Mouse (Mus musculus) heart, adult 2 months (tissue): ENCODE results near the gene Sdsl. TPM values are rescaled to one million over a fixed set of nuclear protein-coding genes. Genes with fewer than 3 reads are reported as not detected.

ENCODE experiments used
- DNase-seq, 2 experiments: peaks; one replicate each; pipeline ENCODE4 v3.0.0; 2021
- H3K27ac ChIP-seq: fragments of 200-600 bp; 2 replicates; pipeline ENCODE4 v1.8.1; 2022
- H3K27me3 ChIP-seq: fragments of 200-500 bp; 2 replicates; pipeline ENCODE4 v1.6.1; 2012; ENCODE audit warnings: mild to moderate bottlenecking, low read length, inconsistent platforms, mixed read lengths; ENCODE audit not compliant: control insufficient read depth, insufficient read depth
- H3K36me3 ChIP-seq: fragments of 200-500 bp; 2 replicates; pipeline ENCODE4 v1.6.1; 2012; ENCODE audit warnings: low read length, inconsistent platforms; ENCODE audit not compliant: control insufficient read depth, insufficient read depth
- H3K4me1 ChIP-seq: fragments of 200-500 bp; 2 replicates; pipeline ENCODE4 v1.6.1; 2011; ENCODE audit warnings: low read length; ENCODE audit not compliant: control insufficient read depth, insufficient read depth
- H3K4me3 ChIP-seq: fragments of 200-600 bp; 2 replicates; pipeline ENCODE4 v1.8.1; 2022
- H3K79me2 ChIP-seq: fragments of 200-500 bp; replicated peaks from 2 replicates; pipeline ENCODE4 v1.6.1; 2012; ENCODE audit warnings: mild to moderate bottlenecking, inconsistent platforms, low read length, moderate library complexity, mixed read lengths; ENCODE audit not compliant: control insufficient read depth, insufficient read depth
- H3K9ac ChIP-seq: fragments of 200-500 bp; 2 replicates; pipeline ENCODE4 v1.6.1; 2012; ENCODE audit warnings: low read depth, mild to moderate bottlenecking, control low read depth, inconsistent platforms, low read length, mixed read lengths
- CTCF ChIP-seq: fragments of 200-600 bp; IDR thresholded peaks from 2 replicates; pipeline ENCODE4 v1.8.1; 2022; ENCODE audit warnings: antibody characterized with exemption, mild to moderate bottlenecking, moderate library complexity
- EP300 ChIP-seq: fragments of 200-500 bp; IDR thresholded peaks from 2 replicates; pipeline ENCODE4 v1.6.1; 2011; ENCODE audit warnings: low read depth, low read length, control low read depth; ENCODE audit not compliant: insufficient read depth
- POLR2A ChIP-seq: fragments of 200-500 bp; IDR thresholded peaks from 2 replicates; pipeline ENCODE4 v1.6.1; 2011; ENCODE audit warnings: mild to moderate bottlenecking, low read depth, low read length, control low read depth; ENCODE audit not compliant: insufficient read depth
- WGBS: fragments of 180-500 bp; shearing (Covaris S2); methylation state at CpG from one replicate; pipeline ENCODE4 v1.1.7; 2018; 5-methylcytosine and 5-hydroxymethylcytosine counted together
- intact Hi-C: fragments of 180-260 bp; cut with DNase I; formaldehyde crosslinking; loops from one replicate; pipeline ENCODE4 v1.15.1; 2025
- polyA plus RNA-seq: library from polyadenylated mRNA; depleted of rRNA; stranded (reverse); fragments of >200 nt; gene quantifications from 2 replicates; pipeline ENCODE4 v1.2.3, GENCODE M21; 2012
- total RNA-seq, 2 experiments: library from RNA; stranded (reverse); gene quantifications; 2 replicates each; pipeline ENCODE4 v1.2.3; 2021

Sdsl gene
- total and polyA plus RNA-seq, 3 experiments = 8.8 to 12.6 (median 9.8) TPM

GRCm38 (mm10) chr5:120431001-120431583, 41.5 kb downstream of the Sdsl start:
- no peaks in the 10 kb centered on the region for H3K79me2 ChIP-seq
- H3K36me3 ChIP-seq = no peaks in the 10 kb centered on the region
- no peak overlapping the region for H3K4me3 ChIP-seq
- H3K27ac ChIP-seq = no peak overlapping the region
- DNase-seq = no peak
- TF ChIP-seq POLR2A (no peak), EP300 (no peak)
- H3K27me3 ChIP-seq = peaks cover 27% of the 10 kb centered on the region
- H3K9ac ChIP-seq = no peak overlapping the region
- H3K4me1 ChIP-seq = no peaks in the 10 kb centered on the region
- WGBS = 2% methylated on average over 30 of the region's 30 CpGs
- intact Hi-C loops = no loop called here

- intact Hi-C loops = no loop called here
- H3K79me2 ChIP-seq = no peaks in the 10 kb centered on the region
These were observed 42.9 kb downstream of the Sdsl start for GRCm38 (mm10) chr5:120429692-120430091.

GRCm38 (mm10) chr5:120428990-120429389, 43.6 kb downstream of the Sdsl start:
- Histone ChIP-seq H3K36me3 (no peaks in the 10 kb centered on the region), H3K4me1 (no peaks in the 10 kb centered on the region), H3K27me3 (peaks cover 19% of the 10 kb centered on the region), H3K4me3 (no peak overlapping the region), H3K79me2 (no peaks in the 10 kb centered on the region), H3K9ac (no peak overlapping the region), H3K27ac (no peak overlapping the region)
- TF ChIP-seq CTCF = no peak
- TF ChIP-seq POLR2A = no peak
- TF ChIP-seq EP300 = no peak
- intact Hi-C loops = no loop called here
- 6% methylated on average over 5 of the region's 6 CpGs for WGBS
- no peak for DNase-seq

More at GRCm38 (mm10) chr5:120429692-120430091, 42.9 kb downstream of the Sdsl start:
- Histone ChIP-seq H3K4me3 (no peak overlapping the region), H3K36me3 (no peaks in the 10 kb centered on the region), H3K27ac (no peak overlapping the region), H3K4me1 (no peaks in the 10 kb centered on the region), H3K9ac (no peak overlapping the region), H3K27me3 (peaks cover 23% of the 10 kb centered on the region)
- WGBS = 9% methylated on average over 6 of the region's 6 CpGs
- TF ChIP-seq EP300 (no peak), POLR2A (no peak), CTCF (no peak)
- DNase-seq = no peak

GRCm38 (mm10) chr5:120428189-120428838, 44.3 kb downstream of the Sdsl start:
- Histone ChIP-seq H3K27me3 (peaks cover 19% of the 10 kb centered on the region), H3K4me3 (no peak overlapping the region), H3K4me1 (no peaks in the 10 kb centered on the region), H3K79me2 (no peaks in the 10 kb centered on the region), H3K27ac (no peak overlapping the region), H3K36me3 (no peaks in the 10 kb centered on the region), H3K9ac (no peak overlapping the region)
- whole genome bisulfite sequencing = 3% methylated on average over 21 of the region's 21 CpGs
- intact Hi-C loops = no loop called here
- no peak for TF ChIP-seq POLR2A
- TF ChIP-seq CTCF = no peak
- no peak for TF ChIP-seq EP300
- no peak for DNase-seq

GRCm38 (mm10) chr5:120427451-120427938, 45.1 kb downstream of the Sdsl start:
- no peak for TF ChIP-seq POLR2A
- no peak for TF ChIP-seq EP300
- no peak for TF ChIP-seq CTCF
- peaks cover 19% of the 10 kb centered on the region for H3K27me3 ChIP-seq
- H3K4me3 ChIP-seq = no peak overlapping the region
- no peak overlapping the region for H3K9ac ChIP-seq
- no peaks in the 10 kb centered on the region for H3K36me3 ChIP-seq
- no peak for DNase-seq
- intact Hi-C loops = no loop called here
- no peaks in the 10 kb centered on the region for H3K79me2 ChIP-seq
- H3K4me1 ChIP-seq = no peaks in the 10 kb centered on the region
- 1% methylated on average over 33 of the region's 33 CpGs for WGBS
- no peak overlapping the region for H3K27ac ChIP-seq

GRCm38 (mm10) chr5:120426572-120426971, 46.0 kb downstream of the Sdsl start:
- Histone ChIP-seq H3K9ac (no peak overlapping the region), H3K4me3 (no peak overlapping the region), H3K79me2 (no peaks in the 10 kb centered on the region), H3K27ac (no peak overlapping the region), H3K4me1 (no peaks in the 10 kb centered on the region), H3K27me3 (peaks cover 12% of the 10 kb centered on the region), H3K36me3 (no peaks in the 10 kb centered on the region)
- TF ChIP-seq EP300 = no peak
- 2% methylated on average over 10 of the region's 10 CpGs for WGBS
- no peak for DNase-seq
- intact Hi-C loops = no loop called here
